Mouse (Mus musculus) E14TG2a.4 (cell line): ENCODE results near the gene Riok1.

Source experiments
- CTCF ChIP-seq: conservative IDR thresholded peaks from 2 replicates; pipeline ENCODE4 v1.5.1; 2014; ENCODE audit warnings: low read length
- NANOG ChIP-seq: IDR thresholded peaks from 2 replicates; pipeline ENCODE4 v1.6.1; 2014; ENCODE audit warnings: borderline replicate concordance, low read length, mixed read lengths

- no peak for TF ChIP-seq CTCF
- TF ChIP-seq NANOG = no peak
Measured at GRCm38 (mm10) chr13:38086711-38087110, 49.9 kb downstream of the Riok1 start.
